Mouse (Mus musculus) brain, embryonic 18.5 days (tissue): ENCODE results near the gene Rps21.

Source experiments
- DNase-seq: peaks from one replicate; pipeline ENCODE4 v3.0.0-alpha.2; 2012; ENCODE audit warnings: low read depth, low spot score

Gene Rps21

DNA sequence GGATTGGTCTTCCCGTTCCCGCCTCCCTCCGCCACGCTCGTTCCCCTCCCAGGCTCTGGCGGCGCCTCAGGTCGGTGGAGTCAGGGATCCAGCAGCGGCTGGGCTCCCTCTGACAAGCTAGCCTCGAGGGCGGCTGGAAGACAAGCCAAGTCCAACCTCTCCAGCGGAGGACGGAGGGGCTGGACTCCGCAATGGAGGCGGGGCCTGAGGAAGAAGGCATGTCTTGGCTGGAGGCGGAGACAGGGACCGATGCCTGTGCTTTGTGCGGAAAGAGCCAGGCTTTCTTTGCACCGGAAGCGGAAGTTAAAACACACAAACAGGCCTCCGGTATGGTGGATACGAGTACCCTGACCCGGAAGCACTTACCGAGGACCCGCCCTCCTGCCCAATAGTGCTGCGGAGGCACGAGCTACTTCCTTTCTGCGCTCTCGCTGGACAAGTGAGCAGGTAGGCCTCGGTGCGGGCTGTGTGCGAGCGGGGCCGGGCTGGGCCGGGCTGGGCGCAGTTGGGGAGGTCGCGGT is at the start of gene Rps21:
Gene Rps21, plus strand, starts transcription at position 377 of the 521 bp plus-strand sequence.
- peak; percentile 98 for DNase-seq

DNA sequence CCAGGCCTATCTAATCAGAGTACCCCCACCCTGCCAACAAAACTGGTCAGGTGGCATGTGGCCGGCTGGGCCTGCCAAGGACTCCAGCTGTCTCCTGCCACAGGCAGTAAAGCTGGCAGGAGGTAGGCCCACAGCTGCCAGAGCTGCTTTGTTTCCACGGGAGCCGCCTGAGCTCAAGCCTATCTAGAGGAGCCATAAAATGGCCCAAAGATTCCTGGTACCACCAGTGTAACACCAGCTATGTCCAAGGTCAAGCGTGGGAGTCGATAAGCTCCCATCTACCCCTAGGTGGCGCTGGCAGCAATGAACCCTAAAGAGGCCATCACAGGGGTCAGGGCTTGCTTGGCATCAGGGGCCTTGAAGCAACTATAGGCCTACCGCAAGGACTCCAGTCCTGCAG is 49.3 kb upstream of the Rps21 start:
- no peak for DNase-seq

DNA sequence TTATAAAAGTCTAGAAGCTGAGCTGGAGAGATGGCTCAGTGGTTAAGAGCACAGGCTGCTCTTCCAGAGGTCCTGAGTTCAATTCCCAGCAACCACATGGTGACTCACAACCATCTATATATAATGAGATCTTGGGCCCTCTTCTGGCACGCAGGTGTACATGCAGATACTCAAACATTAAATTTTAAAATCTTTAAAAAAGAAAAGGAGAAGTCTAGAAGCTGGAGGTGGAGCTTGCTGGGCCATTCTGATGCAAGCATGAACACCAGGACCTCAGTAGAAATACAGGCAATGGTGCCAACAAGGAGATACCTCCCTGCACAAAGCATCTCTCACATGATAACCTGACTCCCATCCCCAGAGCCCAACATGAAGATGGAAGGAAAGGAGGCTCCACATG is 48.2 kb upstream of the Rps21 start:
- no peak for DNase-seq

GRCm38 (mm10) chr2:180212255-180212654 is 44.9 kb upstream of the Rps21 start:
- DNase-seq: no peak

GRCm38 (mm10) chr2:180214352-180214978 is 42.7 kb upstream of the Rps21 start:
- no peak for DNase-seq

GRCm38 (mm10) chr2:180215011-180215461 is 42.1 kb upstream of the Rps21 start:
- DNase-seq: no peak

DNA sequence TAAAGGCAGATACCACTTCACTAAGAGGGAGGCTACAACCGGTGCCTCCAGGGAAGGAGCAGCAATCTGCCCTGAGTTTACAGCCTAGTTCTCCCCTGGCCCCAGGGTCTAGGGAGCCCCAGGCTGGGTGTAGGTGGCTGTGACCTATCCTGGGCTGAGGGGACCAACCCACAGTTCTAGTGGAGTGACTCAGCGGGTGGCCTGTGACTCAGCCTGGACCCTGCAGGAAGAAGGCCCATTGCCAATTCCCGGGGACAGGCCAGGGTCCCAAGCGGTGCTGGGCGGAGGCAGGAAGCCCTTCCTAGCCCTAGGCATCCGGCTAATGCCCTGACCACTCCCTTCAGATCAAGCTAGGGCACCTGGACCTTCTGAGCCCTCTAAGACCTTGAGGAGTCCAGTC is 41.2 kb upstream of the Rps21 start:
- no peak for DNase-seq

- DNase-seq: no peak
These were observed 40.3 kb upstream of the Rps21 start for GRCm38 (mm10) chr2:180216921-180217320.

DNA sequence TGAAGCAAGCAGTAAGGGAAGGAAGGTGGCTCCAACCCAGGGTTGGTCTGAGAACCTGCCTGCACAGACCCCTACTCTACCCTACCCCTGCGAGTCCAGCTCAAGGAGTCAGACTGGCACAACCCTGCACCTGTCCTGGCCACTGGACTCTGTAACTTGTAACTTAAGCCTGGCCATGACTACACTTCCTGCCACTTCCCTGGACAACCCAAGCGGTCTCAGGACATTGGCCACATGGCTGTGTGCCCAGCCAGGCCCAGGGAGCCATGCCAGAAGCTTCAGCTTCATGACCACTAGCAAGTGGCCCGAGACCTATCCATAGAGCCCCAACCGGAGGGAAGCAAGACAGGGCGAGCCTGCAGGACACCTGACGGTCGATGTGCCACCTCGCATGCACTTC is 39.6 kb upstream of the Rps21 start:
- no peak for DNase-seq

DNA sequence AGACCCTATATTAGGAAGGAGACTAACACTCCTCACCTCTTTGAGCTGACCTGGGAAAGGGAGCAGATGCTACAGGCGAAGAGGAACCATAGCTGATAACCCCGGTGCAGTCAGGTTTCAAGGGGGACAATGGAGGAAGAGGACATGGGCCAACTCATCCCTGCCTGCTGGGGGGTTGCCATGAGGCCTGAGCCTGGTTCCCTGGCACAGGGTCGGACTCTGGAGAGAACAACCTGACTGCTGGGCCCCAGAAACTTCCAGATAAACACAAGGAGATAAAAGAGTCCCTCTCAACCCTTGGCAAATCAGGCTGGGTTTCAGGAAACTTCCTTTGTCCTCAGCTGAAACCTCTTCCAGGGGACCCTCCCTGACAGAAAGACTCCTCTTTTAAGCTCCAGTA is 38.9 kb upstream of the Rps21 start:
- no peak for DNase-seq

- DNase-seq: no peak
These were observed 38.5 kb upstream of the Rps21 start for GRCm38 (mm10) chr2:180218677-180219076.

DNA sequence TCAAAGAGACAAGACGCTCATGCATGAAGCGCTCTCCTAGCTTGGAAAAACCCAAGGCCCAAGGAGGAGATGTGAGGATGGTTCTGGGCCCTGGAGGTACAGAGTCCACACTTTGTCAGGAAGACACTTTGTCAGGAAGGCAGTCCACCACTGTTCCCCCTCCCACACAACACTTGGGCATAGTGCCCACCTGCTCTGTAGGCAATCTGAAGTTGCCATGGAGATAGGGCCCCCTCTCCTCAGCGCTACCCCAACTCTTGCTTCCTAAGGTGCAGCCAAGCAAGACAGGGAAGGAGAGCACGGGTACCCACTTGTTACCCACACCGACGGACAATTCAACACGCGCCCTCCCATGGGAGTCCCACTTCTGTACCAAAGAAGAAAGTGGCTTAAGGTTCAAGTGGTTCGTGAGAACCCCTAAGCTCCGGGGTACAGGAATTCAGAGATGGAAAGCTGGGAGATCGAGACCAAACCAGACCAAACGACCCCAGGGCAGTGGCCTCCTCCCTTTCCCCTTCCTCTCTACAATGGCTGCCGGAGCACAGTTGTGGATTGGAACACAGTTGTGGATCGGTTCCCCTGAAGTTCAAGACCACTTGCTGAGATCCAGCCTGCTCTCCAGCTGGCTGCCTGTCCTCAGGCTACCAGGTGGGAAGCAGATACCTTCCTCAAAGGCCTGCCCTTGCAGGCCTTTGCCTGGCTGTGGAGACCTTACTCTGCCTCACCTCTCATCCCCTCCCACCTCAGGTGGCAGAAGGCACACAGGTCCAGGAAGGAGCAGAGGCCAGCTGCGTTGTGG is 37.8 kb upstream of the Rps21 start:
- DNase-seq: no peak

GRCm38 (mm10) chr2:180220165-180220564 is 37.0 kb upstream of the Rps21 start:
- DNase-seq: no peak

GRCm38 (mm10) chr2:180221051-180221450 is 36.1 kb upstream of the Rps21 start:
- no peak for DNase-seq

- DNase-seq: no peak
These were observed 34.9 kb upstream of the Rps21 start for GRCm38 (mm10) chr2:180222250-180222649.

GRCm38 (mm10) chr2:180224647-180225043 is 32.5 kb upstream of the Rps21 start:
- DNase-seq: no peak

DNA sequence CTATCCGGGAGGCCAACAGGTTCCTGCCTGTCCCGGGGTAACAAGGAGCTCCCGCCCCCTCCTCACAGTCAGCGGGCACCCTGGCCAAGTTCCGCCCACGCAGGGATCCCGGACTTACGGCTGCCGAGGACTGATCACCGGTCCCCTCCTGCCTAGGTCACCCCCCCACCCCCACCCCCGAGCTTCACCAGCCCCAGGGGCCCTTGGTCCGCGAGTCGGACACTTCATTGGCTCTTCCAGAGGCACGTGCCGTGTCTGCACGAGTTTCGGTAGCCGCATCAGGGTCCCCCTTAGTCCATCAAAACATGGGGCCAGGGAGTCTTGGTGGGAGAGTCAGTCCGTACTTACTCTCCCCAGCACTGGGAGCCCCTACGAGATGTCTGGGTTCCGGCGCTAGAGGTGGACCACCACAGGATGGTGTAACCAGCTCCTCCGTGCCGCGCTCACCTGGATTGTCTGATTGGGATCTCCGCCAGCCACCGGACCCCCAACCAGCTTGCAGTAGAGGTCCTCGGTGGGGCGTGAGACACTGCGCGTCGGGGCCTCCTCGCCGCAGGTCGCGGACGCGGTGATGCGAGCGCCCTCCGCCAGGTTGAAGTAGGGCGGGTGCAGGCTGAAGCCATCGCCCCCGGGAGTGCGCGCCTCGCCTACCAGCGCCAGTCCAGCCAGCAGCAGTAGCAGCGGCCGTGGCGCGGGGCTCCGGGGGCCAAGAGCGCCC is 32.0 kb upstream of the Rps21 start:
- no peak for DNase-seq

DNA sequence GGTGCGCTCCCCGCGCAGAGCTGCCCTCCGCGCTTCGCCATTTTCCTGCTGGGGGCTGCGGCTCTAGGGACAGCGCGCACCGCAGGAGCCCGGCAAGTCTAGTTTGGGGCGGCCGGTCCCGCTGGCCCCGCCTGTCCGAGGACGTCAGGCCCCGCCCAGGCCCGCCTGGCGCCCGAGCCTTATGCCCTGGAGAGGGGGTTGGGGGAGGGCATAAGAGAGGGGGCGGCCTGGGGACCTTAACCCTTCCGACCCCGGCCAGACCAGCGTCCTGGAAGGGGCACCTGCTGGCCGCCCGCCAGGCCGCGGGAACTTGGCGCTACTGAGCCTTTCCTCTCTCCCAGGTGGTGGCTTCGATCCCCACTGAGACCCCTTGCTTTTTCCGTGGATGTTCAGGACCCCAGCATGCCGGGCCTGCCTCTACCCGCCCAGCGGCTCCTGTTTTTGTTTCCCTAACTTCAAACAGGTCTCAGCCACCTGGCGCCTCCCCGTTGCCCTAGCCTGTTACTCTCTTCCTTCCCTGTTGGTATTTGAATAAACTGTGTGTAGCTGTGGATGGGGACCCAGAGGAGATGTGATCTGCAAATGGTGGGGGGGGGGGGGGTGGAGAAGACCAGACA is 31.3 kb upstream of the Rps21 start, which contains the start of gene Lama5:
Gene Lama5, minus strand, starts transcription at position 98 of the 617 bp plus-strand sequence.
- no peak for DNase-seq

DNA sequence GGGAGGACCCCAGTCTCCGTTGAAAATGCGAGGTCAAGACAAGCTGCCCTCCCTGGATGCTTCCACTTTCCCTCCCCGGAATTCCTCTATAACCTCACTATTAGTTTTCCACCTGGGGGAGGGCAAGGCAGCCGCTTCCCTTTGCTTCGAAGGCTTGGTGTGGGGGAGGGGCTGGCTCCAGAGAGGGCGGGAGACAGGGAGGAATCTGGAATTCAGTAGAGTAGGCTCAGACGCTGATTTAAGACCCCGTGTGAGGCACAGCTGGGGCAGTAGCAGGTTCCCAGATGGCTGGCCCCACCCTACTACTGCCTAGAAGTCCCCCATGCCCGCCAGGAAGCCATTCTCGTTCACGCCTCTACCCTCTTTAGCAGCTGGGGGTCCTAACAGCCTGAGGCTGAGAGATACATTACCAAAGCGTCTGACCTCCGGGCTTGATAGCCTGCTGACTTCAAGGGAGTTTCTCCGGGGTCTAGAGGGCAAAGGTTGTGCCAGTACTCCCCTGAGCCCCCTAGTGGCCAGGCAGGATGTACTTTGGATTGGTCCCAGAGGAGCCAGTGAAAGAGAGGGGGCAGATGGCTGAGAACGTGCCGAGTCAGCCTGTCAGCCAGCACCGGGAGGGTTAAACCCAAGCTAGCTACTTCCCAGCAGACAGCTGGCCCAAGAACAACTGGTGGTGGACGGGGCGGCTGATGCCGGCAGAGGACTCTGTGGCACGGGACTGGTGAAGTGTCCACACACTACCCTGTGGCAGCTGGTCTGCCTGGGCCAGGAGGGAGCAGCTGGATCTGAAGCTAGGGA is 29.7 kb upstream of the Rps21 start:
- DNase-seq: no peak

DNA sequence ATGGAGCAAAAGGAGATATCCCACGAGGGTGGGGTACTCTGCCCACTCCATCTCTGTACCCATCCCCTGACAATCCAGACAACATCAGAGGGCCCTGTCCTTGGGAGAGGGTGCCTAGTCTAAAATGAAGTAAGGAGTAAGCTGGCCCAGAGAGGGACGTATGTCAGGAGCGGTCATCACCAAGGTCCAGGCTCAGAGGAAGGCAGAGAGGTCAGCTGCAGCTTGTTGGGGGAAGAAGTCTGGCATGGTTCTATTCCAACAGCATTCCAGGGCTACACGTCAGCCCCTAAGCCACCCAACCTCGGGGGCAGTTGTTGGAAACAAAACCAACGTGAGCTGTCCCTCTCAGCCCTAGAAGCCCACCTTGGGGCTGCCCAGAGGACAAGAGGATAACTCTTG is 29.1 kb upstream of the Rps21 start:
- no peak for DNase-seq

- no peak for DNase-seq
These were observed 28.6 kb upstream of the Rps21 start for GRCm38 (mm10) chr2:180228592-180228991.
